Mouse (Mus musculus) erythroblast, embryonic 14.5 days (primary cell): ENCODE results near the gene Slc35f3.

Experiments
- GATA1 ChIP-seq: IDR thresholded peaks from 2 replicates; pipeline ENCODE4 v1.6.1; 2012; ENCODE audit warnings: low read length, inconsistent platforms, mixed read lengths
- TAL1 ChIP-seq: IDR thresholded peaks from 3 replicates; pipeline ENCODE4 v1.6.1; 2012; ENCODE audit warnings: low read length, inconsistent platforms, mixed read lengths

DNA sequence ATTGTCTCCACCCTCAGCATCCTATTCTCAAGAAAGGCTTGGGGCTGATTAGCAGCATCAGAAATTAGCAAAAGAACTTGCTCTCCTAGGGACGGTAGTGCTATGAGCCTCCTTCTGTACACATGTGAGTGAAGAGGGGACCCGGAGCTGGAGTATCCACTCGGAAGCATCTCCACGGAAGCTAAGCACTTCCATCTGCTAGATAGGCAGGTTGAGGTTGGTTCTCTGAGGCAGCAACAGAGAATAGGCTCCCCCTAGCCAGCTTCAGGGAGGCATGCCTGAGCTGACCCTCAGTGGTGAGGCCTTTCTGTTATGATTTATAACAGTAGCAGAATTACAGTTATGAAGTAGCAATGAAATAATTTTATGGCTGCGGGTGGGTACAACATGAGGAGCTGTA is 2.0 kb downstream of the Slc35f3 start:
- no peak for TF ChIP-seq GATA1
- TF ChIP-seq TAL1, result no peak
